Mouse (Mus musculus): Measurements from ENCODE around the gene Myoz2. TPM values are rescaled to one million over a fixed set of nuclear protein-coding genes. Genes with fewer than 3 reads are reported as not detected.
A peak's percentile ranks its signal among the peaks of the same experiment; 100 is the strongest.

The Myoz2 gene
- total and polyA plus RNA-seq, 3 experiments, result 691 to 1,834 (median 1,454) TPM

- H3K36me3 ChIP-seq (ENCODE audit: control insufficient read depth, insufficient read depth, low read length), result peaks cover 3% of the 10 kb centered on the region; the same call in 1 of the 2 replicates
- TF ChIP-seq CTCF (IDR thresholded peaks at IDR 0.05), result no peak
- no peak for TF ChIP-seq EP300 (IDR thresholded peaks at IDR 0.05; ENCODE audit: insufficient read depth, low read depth, low read length)
- no peak for TF ChIP-seq POLR2A (IDR thresholded peaks at IDR 0.05; ENCODE audit: insufficient read depth, low read depth, low read length)
- intact Hi-C loops (cut with DNase I), result loop anchor here (5.0 kb wide), 1 partner anchor 36 kb away; the partner anchor contains the start of gene Myoz2
- DNase-seq, result no peak
- no peaks in the 10 kb centered on the region for H3K27me3 ChIP-seq (ENCODE audit: control insufficient read depth, insufficient read depth, low read length)
- no peak overlapping the region for H3K27ac ChIP-seq
- no peaks in the 10 kb centered on the region for H3K79me2 ChIP-seq (replicated peaks; ENCODE audit: control insufficient read depth, insufficient read depth, low read length)
- H3K4me1 ChIP-seq (ENCODE audit: control insufficient read depth, insufficient read depth, low read length), result peaks cover 1% of the 10 kb centered on the region; the same call in 1 of the 2 replicates
- H3K9ac ChIP-seq (ENCODE audit: low read depth, low read length), result no peak overlapping the region
- no peak overlapping the region for H3K4me3 ChIP-seq
Observed at GRCm38 (mm10) chr3:123073351-123073750, 38.5 kb upstream of the Myoz2 start.

DNA sequence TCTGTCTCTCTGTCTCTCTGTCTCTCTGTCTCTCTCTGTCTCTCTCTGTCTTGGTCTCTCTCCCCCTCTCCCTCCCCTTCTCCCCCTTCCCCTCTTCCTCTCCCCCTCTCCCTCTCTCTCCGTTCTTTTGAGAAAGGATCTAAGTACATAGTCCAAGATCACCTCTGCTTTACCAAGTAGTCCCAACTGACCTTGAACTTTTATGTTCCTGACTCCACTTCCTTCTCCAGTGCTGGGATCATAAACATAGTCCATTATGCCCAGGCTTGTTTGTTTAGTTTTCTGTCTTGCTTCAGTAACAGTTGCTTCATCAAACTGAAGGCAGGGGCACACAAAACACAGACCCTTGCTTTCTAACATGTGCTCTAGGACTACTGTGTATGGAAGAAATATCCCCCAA lies 37.7 kb upstream of the Myoz2 start:
- intact Hi-C loops (cut with DNase I), result loop anchor here (5.0 kb wide), 1 partner anchor 35 kb away; the partner anchor contains the start of gene Myoz2
- WGBS, result no CpG with 5 or more reads among the region's 1 CpGs
- Histone ChIP-seq H3K27me3 (ENCODE audit: control insufficient read depth, insufficient read depth, low read length) (no peaks in the 10 kb centered on the region), H3K9ac (ENCODE audit: low read depth, low read length) (no peak overlapping the region), H3K36me3 (ENCODE audit: control insufficient read depth, insufficient read depth, low read length) (peaks cover 3% of the 10 kb centered on the region; the same call in 1 of the 2 replicates), H3K27ac (peak overlapping the region; percentile 5; the same call in 1 of the 2 replicates), H3K79me2 (replicated peaks; ENCODE audit: control insufficient read depth, insufficient read depth, low read length) (no peaks in the 10 kb centered on the region), H3K4me3 (no peak overlapping the region), H3K4me1 (ENCODE audit: control insufficient read depth, insufficient read depth, low read length) (peaks cover 1% of the 10 kb centered on the region; the same call in 1 of the 2 replicates)
- no peak for DNase-seq
- TF ChIP-seq CTCF (IDR thresholded peaks at IDR 0.05) (no peak), POLR2A (IDR thresholded peaks at IDR 0.05; ENCODE audit: insufficient read depth, low read depth, low read length) (no peak), EP300 (IDR thresholded peaks at IDR 0.05; ENCODE audit: insufficient read depth, low read depth, low read length) (no peak)

- Histone ChIP-seq H3K4me3 (no peak overlapping the region), H3K9ac (ENCODE audit: low read depth, low read length) (no peak overlapping the region), H3K27ac (peak overlapping the region; percentile 78), H3K27me3 (ENCODE audit: control insufficient read depth, insufficient read depth, low read length) (no peaks in the 10 kb centered on the region), H3K36me3 (ENCODE audit: control insufficient read depth, insufficient read depth, low read length) (peaks cover 3% of the 10 kb centered on the region; the same call in 1 of the 2 replicates), H3K4me1 (ENCODE audit: control insufficient read depth, insufficient read depth, low read length) (peaks cover 1% of the 10 kb centered on the region; the same call in 1 of the 2 replicates), H3K79me2 (replicated peaks; ENCODE audit: control insufficient read depth, insufficient read depth, low read length) (no peaks in the 10 kb centered on the region)
- intact Hi-C loops (cut with DNase I), result loop anchor here (5.0 kb wide), 1 partner anchor 34 kb away; the partner anchor contains the start of gene Myoz2
- peak in 1 of 2 experiments; percentile 54 for DNase-seq
- WGBS, result 58% methylated on average over 1 of the region's 1 CpGs
- no peak for TF ChIP-seq CTCF (IDR thresholded peaks at IDR 0.05)
- TF ChIP-seq EP300 (IDR thresholded peaks at IDR 0.05; ENCODE audit: insufficient read depth, low read depth, low read length), result peak; percentile 64
Observed at GRCm38 (mm10) chr3:123070996-123071395, 36.2 kb upstream of the Myoz2 start.

DNA sequence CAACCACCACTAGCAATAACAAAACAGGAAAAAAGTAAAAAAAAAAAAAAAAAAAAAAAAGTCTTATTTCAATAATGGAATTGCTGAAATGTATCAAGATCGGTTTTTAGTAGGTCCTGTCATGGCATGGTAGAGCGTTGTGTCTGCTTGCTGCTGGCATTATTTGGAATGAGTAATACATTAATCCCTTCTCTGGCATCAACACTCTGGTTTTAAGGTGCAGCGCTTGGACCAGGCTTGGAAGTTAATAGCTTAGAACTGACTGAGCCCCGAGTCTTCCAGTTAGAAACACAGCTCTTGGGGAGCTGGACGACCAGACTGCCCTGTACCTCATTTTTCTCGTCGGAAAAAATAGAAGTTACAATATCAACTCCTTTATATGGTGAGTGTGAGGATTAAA lies 32.0 kb upstream of the Myoz2 start:
- Histone ChIP-seq H3K36me3 (ENCODE audit: control insufficient read depth, insufficient read depth, low read length) (peaks cover 3% of the 10 kb centered on the region; the same call in 1 of the 2 replicates), H3K79me2 (replicated peaks; ENCODE audit: control insufficient read depth, insufficient read depth, low read length) (no peaks in the 10 kb centered on the region)
- intact Hi-C loops (cut with DNase I), result no loop called here

GRCm38 (mm10) chr3:123065466-123065865 lies 30.7 kb upstream of the Myoz2 start:
- intact Hi-C loops (cut with DNase I), result no loop called here
- H3K27me3 ChIP-seq (ENCODE audit: control insufficient read depth, insufficient read depth, low read length), result no peaks in the 10 kb centered on the region
- 60% methylated on average over 5 of the region's 5 CpGs for WGBS
- no peak overlapping the region for H3K27ac ChIP-seq
- no peaks in the 10 kb centered on the region for H3K79me2 ChIP-seq (replicated peaks; ENCODE audit: control insufficient read depth, insufficient read depth, low read length)
- H3K4me3 ChIP-seq, result no peak overlapping the region
- H3K4me1 ChIP-seq (ENCODE audit: control insufficient read depth, insufficient read depth, low read length), result no peaks in the 10 kb centered on the region; the same call in 1 of the 2 replicates
- peaks cover 3% of the 10 kb centered on the region; the same call in 1 of the 2 replicates for H3K36me3 ChIP-seq (ENCODE audit: control insufficient read depth, insufficient read depth, low read length)
- no peak overlapping the region for H3K9ac ChIP-seq (ENCODE audit: low read depth, low read length)
- no peak for DNase-seq
- no peak for TF ChIP-seq EP300 (IDR thresholded peaks at IDR 0.05; ENCODE audit: insufficient read depth, low read depth, low read length)
- no peak for TF ChIP-seq CTCF (IDR thresholded peaks at IDR 0.05)
- no peak for TF ChIP-seq POLR2A (IDR thresholded peaks at IDR 0.05; ENCODE audit: insufficient read depth, low read depth, low read length)

More for the DNA sequence above, 32.0 kb upstream of the Myoz2 start:
- Histone ChIP-seq H3K4me1 (ENCODE audit: control insufficient read depth, insufficient read depth, low read length) (peaks cover 1% of the 10 kb centered on the region; the same call in 1 of the 2 replicates), H3K9ac (ENCODE audit: low read depth, low read length) (no peak overlapping the region), H3K27ac (no peak overlapping the region), H3K27me3 (ENCODE audit: control insufficient read depth, insufficient read depth, low read length) (no peaks in the 10 kb centered on the region), H3K4me3 (no peak overlapping the region)
- no peak for DNase-seq
- 93% methylated on average over 7 of the region's 7 CpGs for WGBS
- TF ChIP-seq EP300 (IDR thresholded peaks at IDR 0.05; ENCODE audit: insufficient read depth, low read depth, low read length), result no peak

GRCm38 (mm10) chr3:123064186-123064585 lies 29.4 kb upstream of the Myoz2 start:
- Histone ChIP-seq H3K36me3 (ENCODE audit: control insufficient read depth, insufficient read depth, low read length) (no peaks in the 10 kb centered on the region), H3K4me3 (no peak overlapping the region), H3K79me2 (replicated peaks; ENCODE audit: control insufficient read depth, insufficient read depth, low read length) (no peaks in the 10 kb centered on the region), H3K27me3 (ENCODE audit: control insufficient read depth, insufficient read depth, low read length) (no peaks in the 10 kb centered on the region), H3K9ac (ENCODE audit: low read depth, low read length) (no peak overlapping the region), H3K27ac (no peak overlapping the region), H3K4me1 (ENCODE audit: control insufficient read depth, insufficient read depth, low read length) (no peaks in the 10 kb centered on the region; the same call in 1 of the 2 replicates)
- intact Hi-C loops (cut with DNase I), result no loop called here
- TF ChIP-seq POLR2A (IDR thresholded peaks at IDR 0.05; ENCODE audit: insufficient read depth, low read depth, low read length) (no peak), CTCF (IDR thresholded peaks at IDR 0.05) (no peak), EP300 (IDR thresholded peaks at IDR 0.05; ENCODE audit: insufficient read depth, low read depth, low read length) (no peak)
- DNase-seq, result no peak
- WGBS, result 53% methylated on average over 5 of the region's 5 CpGs
